Mouse (Mus musculus) forebrain, embryonic 16.5 days (tissue): ENCODE results near the gene Gm20532. TPM values are rescaled to one million over a fixed set of nuclear protein-coding genes. Genes with fewer than 3 reads are reported as not detected.

Experiments used
- ATAC-seq: fragments of 200-750 bp; cut with Nextera tagmentation; 2 replicates; pipeline ENCODE4 v1.8.0; 2017; ENCODE audit warnings: mild to moderate bottlenecking, moderate library complexity
- H3K27ac ChIP-seq: fragments of 300-500 bp; sonication (generic); 2 replicates; pipeline ENCODE4 v1.5.1; 2014; ENCODE audit warnings: low read length, control low read depth
- H3K27me3 ChIP-seq: fragments of 300-500 bp; sonication (generic); replicated peaks from 2 replicates; pipeline ENCODE4 v1.6.1; 2014; ENCODE audit warnings: low read length; ENCODE audit not compliant: control insufficient read depth, insufficient read depth
- H3K36me3 ChIP-seq: fragments of 300-500 bp; sonication (generic); 2 replicates; pipeline ENCODE4 v1.6.1; 2014; ENCODE audit not compliant: control insufficient read depth, insufficient read depth
- H3K4me1 ChIP-seq: fragments of 300-500 bp; sonication (generic); replicated peaks from 2 replicates; pipeline ENCODE4 v1.6.1; 2014; ENCODE audit warnings: low read length; ENCODE audit not compliant: control insufficient read depth, insufficient read depth
- H3K4me2 ChIP-seq: fragments of 300-500 bp; sonication (generic); 2 replicates; pipeline ENCODE4 v1.6.1; 2014; ENCODE audit warnings: mild to moderate bottlenecking, low read length, control low read depth
- H3K4me3 ChIP-seq: fragments of 300-500 bp; sonication (generic); replicated peaks from 2 replicates; pipeline ENCODE4 v1.5.1; 2014; ENCODE audit warnings: mild to moderate bottlenecking, low read length, control low read depth
- H3K9ac ChIP-seq: fragments of 300-500 bp; sonication (generic); replicated peaks from 2 replicates; pipeline ENCODE4 v1.6.1; 2014; ENCODE audit warnings: low read depth, low read length, control low read depth
- H3K9me3 ChIP-seq: fragments of 300-500 bp; sonication (generic); 2 replicates; pipeline ENCODE4 v1.6.1; 2016; ENCODE audit warnings: low read length; ENCODE audit not compliant: control insufficient read depth
- WGBS: fragments of 180-500 bp; shearing (Covaris S2); extraction: QIAGEN DNeasy Blood & Tissue Kit; methylation state at CpG from one replicate; pipeline ENCODE4 v1.1.7; 2014; 5-methylcytosine and 5-hydroxymethylcytosine counted together
- polyA plus RNA-seq: library from polyadenylated mRNA; unstranded; fragments of >200 nt; fragmentation: Nextera tagmentation; extraction: Ambion mirVana; gene quantifications from 2 replicates; pipeline ENCODE4 v1.2.1, GENCODE M21; 2015

Gene Gm20532
- polyA plus RNA-seq, 1 experiment from 2014 or later = not detected

DNA sequence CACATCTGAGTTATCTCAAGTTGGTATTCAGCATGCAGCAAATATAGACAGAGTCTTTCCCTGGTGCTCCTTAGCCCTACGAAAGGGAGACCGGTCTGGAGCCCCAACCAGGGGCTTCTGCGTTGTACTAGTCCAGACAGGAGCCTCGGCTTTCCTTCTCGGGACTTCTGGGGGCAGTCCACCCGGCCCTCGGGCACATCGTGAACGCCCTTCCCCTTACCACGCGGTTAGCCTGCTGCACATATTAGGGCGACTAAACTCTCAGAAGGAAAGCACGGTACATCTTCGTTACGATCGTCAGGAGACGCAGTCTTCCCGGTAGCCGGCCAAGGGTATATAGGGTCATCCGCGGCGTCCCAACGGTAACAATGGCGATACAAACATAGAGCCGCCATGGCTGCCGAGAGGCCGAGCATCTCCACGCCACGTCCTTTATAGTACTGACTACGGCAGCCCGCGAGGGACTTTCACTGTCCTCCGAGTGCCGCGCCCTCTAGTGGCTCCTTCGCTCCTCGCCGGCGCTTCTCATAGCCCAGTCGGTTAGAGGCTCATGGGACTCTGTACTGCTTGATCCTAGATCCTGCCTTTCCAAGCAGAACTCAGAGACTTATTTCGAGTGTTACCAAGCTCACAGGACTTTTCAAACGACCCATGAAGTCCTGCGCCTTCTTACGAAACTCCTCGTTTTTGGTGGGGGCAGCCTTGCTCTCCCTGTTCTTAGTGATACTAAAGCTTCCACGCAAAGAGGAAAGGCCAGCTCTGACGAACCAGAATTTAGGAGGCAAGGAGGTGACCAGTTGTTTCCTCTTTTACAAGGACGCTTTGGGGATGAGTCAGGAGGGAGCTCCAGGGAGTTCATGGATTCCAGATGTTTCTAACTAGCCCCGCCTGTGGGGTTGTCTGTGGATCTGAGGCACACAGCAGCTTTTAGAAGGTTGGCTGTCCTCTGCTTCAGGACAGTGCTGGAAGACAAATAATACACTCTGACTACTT, 53.7 kb downstream of the Gm20532 start:
- 5% methylated on average over 49 of the region's 49 CpGs for WGBS
- Histone ChIP-seq H3K36me3 (peaks cover 19% of the 10 kb centered on the region; the same call in 1 of the 2 replicates), H3K9me3 (no peaks in the 10 kb centered on the region), H3K27ac (peak overlapping the region; percentile 36), H3K27me3 (no peaks in the 10 kb centered on the region), H3K4me2 (peak overlapping the region; percentile 61), H3K4me3 (peak overlapping the region; percentile 57), H3K4me1 (peaks cover 19% of the 10 kb centered on the region), H3K9ac (peak overlapping the region; percentile 87)
- ATAC-seq = peak; percentile 89

DNA sequence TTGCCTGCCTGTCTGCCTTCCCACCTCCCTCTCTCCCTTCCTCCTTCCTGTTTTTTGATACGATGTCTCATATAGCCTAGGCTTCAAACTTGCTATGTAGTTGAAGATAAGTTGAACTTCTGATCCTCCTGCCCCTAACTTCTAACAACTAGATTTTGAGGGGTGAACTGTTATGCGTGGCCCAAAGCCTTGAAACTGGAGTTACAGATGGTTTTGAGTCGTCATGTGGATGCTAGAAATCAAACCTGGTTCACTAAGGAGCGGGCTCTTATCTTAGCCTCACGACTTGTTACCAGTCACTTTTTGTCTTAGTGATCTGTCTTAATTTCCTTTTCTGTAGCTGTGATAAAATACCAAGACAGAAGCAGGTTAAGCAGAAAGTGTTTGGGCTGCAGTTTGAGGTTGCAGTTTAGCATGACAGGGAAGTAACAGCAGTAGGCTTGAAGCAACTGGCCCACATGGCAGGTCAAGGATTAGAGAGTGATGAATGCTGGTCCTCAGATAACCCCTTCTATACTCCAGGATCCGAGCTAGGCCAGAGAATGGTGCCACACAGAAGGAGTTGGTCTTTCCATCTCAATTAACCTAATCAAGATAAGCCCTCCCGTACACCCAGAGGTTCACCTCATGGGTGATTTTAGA, 54.7 kb downstream of the Gm20532 start:
- no peak overlapping the region for H3K9ac ChIP-seq
- no peak for ATAC-seq
- no peak overlapping the region for H3K4me2 ChIP-seq
- H3K4me1 ChIP-seq = peaks cover 19% of the 10 kb centered on the region
- WGBS = 80% methylated on average over 7 of the region's 7 CpGs
- H3K27me3 ChIP-seq = no peaks in the 10 kb centered on the region
- H3K9me3 ChIP-seq = no peaks in the 10 kb centered on the region
- H3K36me3 ChIP-seq = peaks cover 11% of the 10 kb centered on the region; the same call in 1 of the 2 replicates
- H3K27ac ChIP-seq = no peak overlapping the region
- H3K4me3 ChIP-seq = no peak overlapping the region

DNA sequence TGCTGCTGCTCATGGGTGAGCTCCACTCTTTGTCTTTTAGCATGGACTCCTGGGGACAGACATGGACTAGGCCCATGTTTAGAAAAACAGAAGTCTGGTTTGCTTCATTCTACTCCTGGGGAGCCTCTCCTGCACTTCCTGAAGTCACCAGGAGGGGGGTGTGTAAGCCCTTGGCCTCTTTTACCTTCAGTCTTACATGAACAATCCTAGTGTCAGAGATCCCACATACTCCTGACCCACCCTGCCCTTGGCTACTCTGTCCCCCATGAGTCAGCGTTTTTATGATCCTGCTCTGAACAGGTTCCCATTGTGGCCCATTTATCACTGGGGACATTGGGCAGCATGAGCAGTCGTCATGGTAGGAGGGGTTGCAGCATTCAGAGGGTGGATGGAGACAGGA, 57.5 kb downstream of the Gm20532 start:
- H3K27ac ChIP-seq = no peak overlapping the region
- no peak overlapping the region for H3K4me3 ChIP-seq
- 71% methylated on average over 2 of the region's 2 CpGs for WGBS

DNA sequence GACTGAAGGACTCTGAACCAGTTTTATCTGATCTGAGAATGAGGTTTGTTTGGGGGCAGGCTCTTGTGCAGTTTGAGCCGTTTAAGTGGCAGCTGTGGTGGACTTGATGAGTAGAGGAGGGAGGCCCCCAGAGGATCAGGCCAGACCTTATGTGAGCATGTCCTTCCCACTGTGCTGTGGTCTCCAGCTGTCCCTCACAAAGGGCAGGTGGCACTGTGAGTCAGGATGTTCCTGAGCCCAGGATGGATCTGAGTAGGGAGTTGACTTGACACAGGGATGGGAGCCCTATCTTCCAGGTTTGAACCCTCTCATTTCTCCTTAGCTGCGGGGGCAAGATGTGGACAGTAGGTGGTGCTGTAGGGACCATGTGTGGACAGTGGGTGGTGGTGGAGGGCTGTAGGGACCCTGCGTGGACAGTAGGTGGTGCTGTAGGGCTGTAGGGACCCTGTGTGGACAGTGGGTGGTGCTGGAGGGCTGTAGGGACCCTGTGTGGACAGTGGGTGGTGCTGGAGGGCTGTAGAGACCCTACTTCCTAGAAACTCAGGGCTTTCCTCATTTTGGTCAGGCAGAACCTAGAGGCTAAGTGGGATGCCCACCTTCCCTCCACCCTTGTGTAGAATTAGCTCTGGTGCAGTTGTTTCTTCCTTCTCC, 60.3 kb downstream of the Gm20532 start:
- no peak overlapping the region for H3K9ac ChIP-seq
- H3K27ac ChIP-seq = no peak overlapping the region
- H3K9me3 ChIP-seq = no peaks in the 10 kb centered on the region
- WGBS = 28% methylated on average over 3 of the region's 3 CpGs
- no peaks in the 10 kb centered on the region for H3K4me1 ChIP-seq
- H3K27me3 ChIP-seq = no peaks in the 10 kb centered on the region
- ATAC-seq = peak; percentile 98
- H3K36me3 ChIP-seq = no peaks in the 10 kb centered on the region
- no peak overlapping the region for H3K4me3 ChIP-seq
- H3K4me2 ChIP-seq = no peak overlapping the region

More for the DNA sequence above, 57.5 kb downstream of the Gm20532 start:
- Histone ChIP-seq H3K4me1 (peaks cover 3% of the 10 kb centered on the region), H3K9me3 (no peaks in the 10 kb centered on the region), H3K4me2 (no peak overlapping the region), H3K27me3 (no peaks in the 10 kb centered on the region), H3K9ac (no peak overlapping the region), H3K36me3 (no peaks in the 10 kb centered on the region)
- no peak for ATAC-seq

DNA sequence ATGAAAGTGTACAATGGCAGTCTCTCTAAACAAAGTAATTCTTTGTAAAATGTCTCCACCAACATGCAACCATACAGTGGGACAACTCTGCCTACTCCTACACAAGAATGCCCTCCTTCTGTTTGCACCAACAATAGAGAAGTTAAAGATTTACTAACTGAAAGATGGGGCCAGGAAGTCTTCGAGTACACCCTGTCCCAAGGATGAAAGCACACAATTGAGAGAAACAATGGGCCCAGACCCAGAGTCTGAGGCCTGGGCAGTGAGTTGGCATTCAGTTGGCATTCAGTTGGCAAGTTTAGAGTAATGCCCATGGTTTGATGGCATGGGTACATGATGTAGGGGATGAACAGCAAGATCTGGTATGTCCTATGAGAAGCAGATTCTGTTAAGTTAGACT, 68.2 kb downstream of the Gm20532 start:
- no peaks in the 10 kb centered on the region for H3K27me3 ChIP-seq
- ATAC-seq = no peak

DNA sequence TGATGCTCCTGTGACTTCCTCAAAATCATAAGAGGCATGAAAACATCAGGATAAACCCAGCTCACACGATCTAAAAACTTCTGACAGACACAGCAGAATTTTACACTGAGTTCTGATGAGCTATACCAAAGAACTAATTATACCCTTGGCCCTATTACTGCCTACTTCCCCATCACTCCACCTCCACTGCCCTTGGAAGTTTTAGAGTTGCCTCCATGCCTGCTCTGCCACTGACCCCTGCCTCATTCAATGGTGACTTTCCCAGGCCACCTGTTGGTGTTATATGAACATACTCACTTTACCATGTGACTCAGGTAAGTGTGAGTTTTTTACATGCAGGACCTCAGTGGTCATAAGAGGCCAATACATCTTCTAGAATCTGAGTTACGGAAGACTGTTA, 71.0 kb downstream of the Gm20532 start:
- Histone ChIP-seq H3K9ac (no peak overlapping the region), H3K9me3 (no peaks in the 10 kb centered on the region), H3K4me3 (no peak overlapping the region), H3K36me3 (no peaks in the 10 kb centered on the region), H3K27me3 (no peaks in the 10 kb centered on the region), H3K4me1 (peaks cover 5% of the 10 kb centered on the region; the same call in 1 of the 2 replicates), H3K4me2 (no peak overlapping the region), H3K27ac (no peak overlapping the region)
- whole genome bisulfite sequencing = 87% methylated on average over 2 of the region's 2 CpGs
- no peak for ATAC-seq

More for the DNA sequence above, 68.2 kb downstream of the Gm20532 start:
- H3K27ac ChIP-seq = no peak overlapping the region
- H3K4me3 ChIP-seq = no peak overlapping the region
- H3K9me3 ChIP-seq = no peaks in the 10 kb centered on the region
- 65% methylated on average over 1 of the region's 1 CpGs for WGBS
- no peak overlapping the region for H3K4me2 ChIP-seq
- no peaks in the 10 kb centered on the region for H3K4me1 ChIP-seq
- no peak overlapping the region for H3K9ac ChIP-seq
- no peaks in the 10 kb centered on the region for H3K36me3 ChIP-seq

DNA sequence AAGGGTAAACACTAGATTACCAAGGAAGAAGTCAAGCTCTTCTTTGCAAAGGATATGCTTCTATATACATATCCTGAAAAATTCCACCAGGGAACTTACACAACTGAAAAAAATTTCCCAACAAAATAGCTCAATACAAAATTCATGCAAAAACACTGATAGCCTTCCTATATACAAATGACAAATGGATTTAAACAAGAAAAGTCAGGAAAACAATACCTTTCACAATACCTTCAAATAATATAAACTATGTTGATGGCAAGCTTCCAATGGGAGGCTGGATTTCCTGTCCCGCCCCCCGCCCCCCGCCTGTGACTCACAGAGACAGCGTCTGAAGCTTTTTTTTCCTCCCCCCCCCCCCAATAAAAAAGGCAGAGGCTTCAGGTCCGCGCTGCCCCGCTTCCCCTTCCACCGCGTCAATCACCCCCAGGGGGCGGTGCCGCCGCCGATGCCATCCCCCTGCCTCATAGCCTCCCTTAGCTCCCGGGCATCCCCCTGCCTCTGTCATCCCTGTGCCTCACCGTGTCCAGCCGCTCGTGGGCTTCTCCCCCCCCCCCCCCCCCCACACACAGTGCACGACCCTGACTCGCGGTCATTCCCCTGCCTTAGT, 74.8 kb downstream of the Gm20532 start:
- peak overlapping the region; percentile 64 for H3K4me2 ChIP-seq
- no peaks in the 10 kb centered on the region for H3K36me3 ChIP-seq
- no peak overlapping the region for H3K27ac ChIP-seq
- ATAC-seq = 0 out of 2 replicates have a peak, but pooled peaks have one; percentile 54
- no peaks in the 10 kb centered on the region for H3K27me3 ChIP-seq
- 0% methylated on average over 10 of the region's 20 CpGs for WGBS
- H3K4me3 ChIP-seq = peak overlapping the region; percentile 42
- H3K4me1 ChIP-seq = peaks cover 5% of the 10 kb centered on the region; the same call in 1 of the 2 replicates
- 0 out of 2 replicates have a peak overlapping the region, but pooled peaks have one; percentile 39 for H3K9ac ChIP-seq
- no peaks in the 10 kb centered on the region for H3K9me3 ChIP-seq

DNA sequence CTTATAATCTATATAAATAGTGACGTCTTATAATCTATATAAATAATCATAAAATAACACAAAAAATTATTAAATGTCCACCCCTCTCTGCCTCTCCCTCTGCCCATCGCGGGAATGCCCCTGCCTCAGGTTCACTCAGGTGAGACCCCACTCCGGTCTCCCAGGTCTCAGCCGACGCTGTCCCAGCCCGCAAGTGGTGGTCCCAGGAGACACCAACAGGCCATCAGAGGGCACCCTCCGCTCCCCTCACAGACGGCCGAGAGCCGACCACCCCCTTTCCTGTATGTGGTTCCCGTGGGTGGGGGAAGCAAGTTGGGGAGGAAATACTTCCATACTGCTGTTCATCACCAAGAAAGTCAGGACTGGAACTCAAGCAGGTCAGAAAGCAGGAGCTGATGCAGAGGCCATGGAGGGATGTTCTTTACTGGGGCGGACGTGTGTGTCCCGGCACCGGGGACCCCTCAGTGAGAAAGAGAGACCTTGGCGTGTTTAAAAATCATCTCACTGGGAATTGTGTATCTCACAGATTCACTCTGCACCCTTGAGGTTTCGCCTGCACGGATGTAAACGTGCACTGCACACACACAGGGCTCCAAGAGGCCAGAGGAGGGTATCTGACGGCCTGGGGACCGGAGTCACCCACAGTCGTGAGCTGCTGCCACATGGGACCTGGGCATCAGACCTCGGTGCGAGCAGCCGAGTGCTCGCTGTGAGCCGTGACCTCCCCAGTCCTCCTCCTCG, 75.5 kb downstream of the Gm20532 start:
- no peaks in the 10 kb centered on the region for H3K27me3 ChIP-seq
- ATAC-seq = no peak
- H3K27ac ChIP-seq = no peak overlapping the region
- peak overlapping the region; percentile 64 for H3K4me2 ChIP-seq
- H3K36me3 ChIP-seq = no peaks in the 10 kb centered on the region
- no peaks in the 10 kb centered on the region for H3K9me3 ChIP-seq
- no peak overlapping the region for H3K9ac ChIP-seq
- peaks cover 5% of the 10 kb centered on the region; the same call in 1 of the 2 replicates for H3K4me1 ChIP-seq
- WGBS = 47% methylated on average over 29 of the region's 29 CpGs
- peak overlapping the region; percentile 42 for H3K4me3 ChIP-seq
